Mouse (Mus musculus) natural killer cell, adult 2 months (primary cell): ENCODE data around the gene Tstd2.

ENCODE experiments used
- DNase-seq, 2 experiments: peaks; one replicate each; pipeline ENCODE4 v3.0.0; 2022; ENCODE audit warnings: low spot score in 2 of 2

Tstd2 gene

DNA sequence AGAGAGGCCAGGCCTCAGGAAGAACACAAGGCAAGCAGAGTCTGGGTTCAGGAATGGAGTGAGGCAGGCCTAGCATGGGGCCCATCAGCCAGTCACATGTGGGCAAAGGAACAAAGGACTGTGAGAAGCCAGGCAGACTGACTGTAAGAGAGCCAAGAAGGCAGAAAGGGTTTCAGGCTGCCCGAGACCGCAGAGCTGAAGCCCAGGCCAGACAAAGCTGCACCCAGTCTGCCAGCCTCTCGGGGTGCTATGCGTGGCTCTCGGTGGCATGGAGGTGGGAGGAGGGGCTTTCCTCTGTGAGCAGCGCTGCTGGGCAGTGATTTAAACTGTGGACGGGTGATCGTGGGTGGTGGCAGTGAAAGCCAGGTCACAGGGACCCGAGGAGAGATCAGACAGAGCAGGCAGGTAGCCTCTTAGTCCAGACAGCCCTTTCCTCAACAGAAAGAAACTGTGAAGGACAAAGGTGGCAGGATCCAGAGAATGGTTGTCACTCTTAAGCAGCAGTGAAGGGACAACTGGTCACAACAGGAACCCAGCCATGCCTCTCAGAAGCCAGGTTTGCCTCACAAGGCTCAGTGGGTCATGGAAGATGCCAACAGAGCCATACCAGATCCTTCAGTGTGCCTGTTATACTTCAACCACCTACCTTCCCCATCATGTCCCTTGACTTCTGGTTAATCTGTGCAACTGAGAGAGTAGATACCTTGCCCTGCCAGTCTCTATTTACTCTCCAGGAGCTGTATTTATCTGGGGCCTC, 53.9 kb downstream of the Tstd2 start:
- no peak for DNase-seq

DNA sequence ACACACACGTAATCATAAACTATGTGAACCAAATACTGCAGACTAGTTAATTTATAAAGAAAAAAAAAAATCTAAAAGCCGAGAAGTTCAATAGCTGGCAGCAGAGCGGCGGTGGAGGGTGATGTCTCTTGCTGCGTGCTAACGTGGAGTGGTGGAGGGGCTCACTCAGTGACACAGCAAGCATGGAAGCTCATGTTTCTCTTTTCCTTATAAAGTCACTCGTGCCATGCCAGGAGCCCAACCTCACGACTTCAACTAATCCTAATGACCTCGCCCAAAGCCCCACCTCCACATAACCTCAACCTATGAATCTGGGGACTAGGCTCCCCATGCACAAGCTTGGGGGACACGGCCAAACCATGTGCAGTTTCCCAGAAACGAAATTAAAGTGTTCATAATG, 55.9 kb downstream of the Tstd2 start:
- no peak for DNase-seq

DNA sequence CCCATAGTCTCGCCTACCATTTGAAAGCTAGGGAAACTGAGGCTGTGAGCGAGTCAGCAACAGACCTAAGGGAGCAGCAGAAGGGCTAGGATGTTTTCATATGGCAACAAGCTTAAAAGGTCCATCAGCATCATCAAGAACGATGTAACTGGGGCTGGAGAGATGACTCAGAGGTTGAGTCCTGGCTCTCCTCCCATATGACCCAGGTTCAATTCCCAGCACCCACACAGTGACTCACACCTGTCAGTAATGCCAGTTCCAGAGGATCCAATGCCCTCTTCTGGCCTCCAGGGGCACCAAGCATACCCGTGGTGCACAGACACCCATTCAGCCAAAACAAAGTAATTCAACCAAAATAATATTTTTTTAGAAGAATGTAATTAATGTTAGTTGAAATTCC, 58.2 kb downstream of the Tstd2 start:
- DNase-seq: no peak

DNA sequence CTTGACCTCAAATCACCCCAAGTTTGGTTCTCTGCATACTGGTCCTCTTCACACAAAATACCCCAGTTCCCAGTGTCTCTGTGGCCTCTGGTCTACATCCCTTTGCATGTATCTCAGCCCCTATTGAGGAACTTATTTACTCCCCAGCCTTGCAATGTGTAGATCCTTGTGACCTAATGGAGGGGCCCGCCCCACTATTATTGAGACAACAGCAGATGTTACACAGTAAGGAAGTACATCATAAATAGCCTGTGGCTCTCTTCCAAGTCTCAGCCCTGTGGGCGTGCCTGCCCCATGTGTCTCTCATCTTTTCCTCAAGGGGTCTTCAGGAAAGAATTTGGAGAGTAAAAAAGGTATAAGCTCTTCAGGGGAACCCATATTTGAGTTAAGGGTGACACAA, 61.6 kb downstream of the Tstd2 start:
- DNase-seq: no peak

DNA sequence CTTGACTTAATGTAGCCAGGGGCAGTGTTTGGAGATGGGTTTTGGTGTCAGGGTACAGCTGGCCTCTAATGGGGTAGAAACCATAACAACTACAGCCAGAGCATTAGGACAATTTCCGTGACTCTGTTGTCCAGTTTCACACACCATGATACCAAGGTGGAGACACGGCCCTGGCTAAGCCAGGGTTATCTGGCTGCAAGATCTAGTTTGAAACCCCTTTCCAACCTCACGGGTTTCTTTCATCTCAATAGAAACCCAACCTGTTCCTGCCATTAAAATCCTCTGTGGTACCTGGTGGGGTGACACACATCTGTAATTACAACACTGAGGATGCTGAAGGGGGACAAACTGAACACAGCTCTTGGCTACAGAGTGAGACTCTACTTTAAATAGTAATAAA, 62.8 kb downstream of the Tstd2 start:
- no peak for DNase-seq

- DNase-seq: no peak
These were observed 64.8 kb downstream of the Tstd2 start for GRCm38 (mm10) chr4:46073736-46074135.

DNA sequence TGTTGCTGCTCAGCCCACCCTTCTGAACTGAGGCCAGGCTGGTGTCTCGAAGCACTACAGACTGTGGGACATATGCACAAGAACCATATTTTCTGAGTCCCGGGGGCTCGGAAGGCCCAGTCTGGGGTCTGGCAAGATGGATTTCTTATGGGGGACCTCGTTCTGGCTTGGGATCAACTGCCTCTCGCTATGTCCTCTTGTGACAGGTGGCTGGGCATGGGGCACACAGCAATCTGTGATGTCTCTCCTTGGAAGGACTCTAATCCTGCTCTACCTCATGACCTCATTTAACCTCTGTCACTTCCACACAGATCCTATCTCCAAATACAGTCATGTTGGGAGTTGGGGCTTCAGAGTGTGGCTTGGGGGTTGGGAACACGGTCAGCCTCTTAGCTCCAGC, 65.9 kb downstream of the Tstd2 start:
- DNase-seq: no peak

GRCm38 (mm10) chr4:46069851-46070482, 68.5 kb downstream of the Tstd2 start:
- no peak for DNase-seq

DNA sequence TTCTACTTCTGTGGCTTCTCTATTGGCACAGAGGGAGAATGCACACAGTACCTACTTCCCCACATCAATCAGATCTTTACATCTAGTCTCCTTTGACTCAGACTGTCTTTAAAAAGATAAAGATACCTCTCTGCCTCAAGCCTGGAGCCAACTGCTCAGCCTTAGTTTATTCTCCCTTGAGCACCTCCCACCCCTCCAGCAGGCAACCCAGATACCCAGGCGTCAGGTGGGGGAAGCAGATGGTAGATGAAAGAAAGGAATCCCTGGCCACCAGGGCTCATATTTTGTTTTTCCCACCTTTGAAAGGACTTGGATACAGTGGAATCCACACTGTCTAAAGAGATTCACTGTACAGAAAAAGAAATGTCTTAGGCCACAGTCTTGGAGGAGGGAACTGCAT, 69.9 kb downstream of the Tstd2 start:
- no peak for DNase-seq

DNA sequence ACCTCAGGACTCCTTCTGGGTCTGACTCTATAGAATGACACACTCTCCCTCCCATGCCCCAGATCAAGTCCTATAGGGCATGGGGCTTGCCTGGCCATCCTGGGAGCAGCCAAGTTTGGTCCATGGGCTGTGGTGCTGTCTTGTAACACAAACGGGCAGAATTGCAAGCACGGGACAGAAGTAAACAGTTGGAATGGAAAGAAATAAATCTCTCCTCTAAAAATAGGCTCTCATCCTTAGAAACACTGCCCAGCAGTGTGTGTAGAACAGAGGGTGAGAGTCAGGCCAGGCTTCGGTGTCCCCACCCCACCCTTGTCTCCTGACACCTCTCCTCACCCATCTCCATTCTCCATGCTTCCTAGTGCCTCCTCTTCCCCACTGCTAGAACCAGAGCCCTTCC, 70.4 kb downstream of the Tstd2 start:
- no peak for DNase-seq

- no peak for DNase-seq
These were observed 72.7 kb downstream of the Tstd2 start for GRCm38 (mm10) chr4:46065695-46066340.

DNA sequence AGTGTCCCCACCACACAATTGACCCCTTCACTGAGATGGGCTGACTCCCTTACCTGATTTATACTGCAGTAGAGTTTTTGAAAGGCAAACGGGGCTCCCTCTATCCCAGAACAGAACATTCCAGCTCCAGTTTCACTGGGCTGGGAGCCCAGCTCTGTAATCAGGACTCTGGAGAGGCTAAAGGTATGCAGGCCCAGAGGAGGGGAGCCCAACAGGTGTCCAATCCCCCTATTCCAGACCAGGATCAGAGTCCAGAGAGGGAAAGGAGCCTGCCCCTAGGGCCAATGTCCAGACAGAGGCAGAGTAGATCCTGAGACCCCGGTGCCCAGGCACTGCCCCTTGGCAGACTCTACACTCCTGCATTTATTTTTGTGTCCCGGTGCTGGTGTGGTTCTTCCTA, 73.5 kb downstream of the Tstd2 start:
- no peak for DNase-seq
